Mouse (Mus musculus) CH12.LX (cell line): ENCODE results near the gene Anks1b.

Experiments
- HCFC1 ChIP-seq: IDR thresholded peaks from 2 replicates; pipeline ENCODE4 v1.6.1; 2012; ENCODE audit warnings: low read depth, mild to moderate bottlenecking, inconsistent platforms, low read length, improper control_type of control experiment
- MAZ ChIP-seq: IDR thresholded peaks from 2 replicates; pipeline ENCODE4 v1.6.1; 2012; ENCODE audit warnings: low read depth, mild to moderate bottlenecking, inconsistent platforms, low read length, improper control_type of control experiment, moderate library complexity
- POLR2A ChIP-seq: IDR thresholded peaks from 2 replicates; pipeline ENCODE4 v1.6.1; 2011; ENCODE audit warnings: low read depth, mild to moderate bottlenecking, improper control_type of control experiment, low read length

DNA sequence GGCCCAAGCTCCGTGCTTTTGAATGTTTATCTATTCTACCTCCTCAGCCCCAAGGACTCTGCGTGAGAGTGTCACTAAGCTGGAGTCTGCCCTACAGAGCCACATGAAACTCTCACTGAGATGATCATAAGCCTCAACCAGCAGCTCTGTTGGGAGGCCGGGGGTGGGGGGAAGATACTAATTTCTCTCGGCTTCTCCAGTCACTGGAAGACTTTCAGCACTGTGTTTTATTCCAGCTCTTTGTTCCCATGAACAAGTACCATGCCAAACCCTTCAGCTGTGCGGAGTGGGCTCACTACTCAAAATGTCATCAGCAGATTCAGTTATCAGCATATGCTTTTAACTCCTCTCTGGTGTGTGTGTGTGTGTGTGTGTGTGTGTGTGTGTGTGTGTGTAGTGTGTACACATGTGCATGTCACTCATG lies 849.8 kb downstream of the Anks1b start:
- TF ChIP-seq HCFC1 (no peak), POLR2A (no peak), MAZ (no peak)
